ENCODE assay signal across 15 mouse cellular contexts in genomic region chr4:63742101-63742500, GRCm38 (mm10). TPM values are rescaled to one million over a fixed set of nuclear protein-coding genes. Genes with fewer than 3 reads are reported as not detected.
A peak's percentile ranks its signal among the peaks of the same experiment; 100 is the strongest.
DNase-seq lines count a peak whose midpoint lies in the region; ATAC-seq and TF ChIP-seq lines count a peak whose summit lies in the region.
"Had no signal": no experiment of that assay in that cellular context is flagged by ENCODE, and none has a peak within 500 bp of the region (broad histone marks: within the 10 kb centered on the region; RNA-seq: fewer than 3 reads in every experiment).

No protein-coding gene starts in this region.

- 44% methylated on average over 7 of the region's 7 CpGs for WGBS in heart, postnatal 0 days
- WGBS in heart, embryonic 11.5 days (ENCODE audit: insufficient replicate concordance) = 55% methylated on average over 7 of the region's 7 CpGs
- 64% methylated on average over 7 of the region's 7 CpGs for WGBS in limb, embryonic 10.5 days
- 72% methylated on average over 7 of the region's 7 CpGs for whole genome bisulfite sequencing in forebrain, embryonic 11.5 days

- peaks cover 13% of the 10 kb centered on the region; the same call in 1 of the 2 replicates for H3K4me1 ChIP-seq in heart, postnatal 0 days (ENCODE audit: control insufficient read depth, insufficient read depth)
- H3K4me1 ChIP-seq in heart, embryonic 11.5 days (ENCODE audit: control insufficient read depth, insufficient read depth, low read length) = no peaks in the 10 kb centered on the region
- H3K4me1 ChIP-seq in limb, embryonic 10.5 days = peaks cover 31% of the 10 kb centered on the region
- H3K4me1 ChIP-seq in forebrain, embryonic 11.5 days (replicated peaks; ENCODE audit: control insufficient read depth, insufficient read depth, low read length) = no peaks in the 10 kb centered on the region

- no peaks in the 10 kb centered on the region for H3K9me3 ChIP-seq in heart, postnatal 0 days (replicated peaks; ENCODE audit: control insufficient read depth, low read length)
- no peaks in the 10 kb centered on the region for H3K9me3 ChIP-seq in heart, embryonic 11.5 days (replicated peaks; ENCODE audit: control insufficient read depth, low read length)
- H3K9me3 ChIP-seq in limb, embryonic 10.5 days (replicated peaks) = no peaks in the 10 kb centered on the region
- H3K9me3 ChIP-seq in forebrain, embryonic 11.5 days (ENCODE audit: control insufficient read depth, low read length) = no peaks in the 10 kb centered on the region
- H3K9me3 ChIP-seq: heart, embryonic 10.5 days; hindbrain, embryonic 12.5 days had no signal

- H3K4me2 ChIP-seq in heart, postnatal 0 days (ENCODE audit: low read depth, low read length) = no peak overlapping the region
- no peak overlapping the region for H3K4me2 ChIP-seq in heart, embryonic 11.5 days
- H3K4me2 ChIP-seq in forebrain, embryonic 11.5 days (ENCODE audit: low read depth, low read length, severe bottlenecking) = no peak overlapping the region
- H3K4me2 ChIP-seq: hindbrain, embryonic 12.5 days had no signal

- TF ChIP-seq EP300 in heart, postnatal 0 days (IDR thresholded peaks at IDR 0.05; ENCODE audit: low read depth) = no peak

- H3K4me3 ChIP-seq in heart, postnatal 0 days (ENCODE audit: low read depth, low read length) = no peak overlapping the region
- H3K4me3 ChIP-seq in heart, embryonic 11.5 days (ENCODE audit: low read depth, low read length) = no peak overlapping the region
- no peak overlapping the region for H3K4me3 ChIP-seq in limb, embryonic 10.5 days
- H3K4me3 ChIP-seq in forebrain, embryonic 11.5 days (ENCODE audit: low read depth, low read length) = no peak overlapping the region
- H3K4me3 ChIP-seq: heart, embryonic 10.5 days; hindbrain, embryonic 12.5 days had no signal

- ATAC-seq in heart, postnatal 0 days (ENCODE audit: insufficient read depth, low read depth) = peak; percentile 20; the same call in 1 of the 2 replicates
- ATAC-seq in heart, embryonic 11.5 days (replicated peaks; ENCODE audit: insufficient number of reproducible peaks, low FRiP score, low TSS enrichment) = no peak
- ATAC-seq in forebrain, embryonic 11.5 days (replicated peaks; ENCODE audit: low FRiP score) = no peak
- ATAC-seq: activated CD4-positive, CD25-positive, alpha-beta regulatory T cell, adult 4 months had no signal

- no peak for DNase-seq in heart, postnatal 0 days (ENCODE audit: low spot score)
- peak; percentile 38 for DNase-seq in fibroblast of lung, adult 2 months (ENCODE audit: low read depth)
- DNase-seq in limb, embryonic 10.5 days (ENCODE audit: low spot score) = peak; percentile 37
- DNase-seq in lung, postnatal 14 days = peak; percentile 30
- no peak for DNase-seq in cerebellum, adult 11-12 months
- no peak for DNase-seq in frontal cortex, postnatal 25 days (ENCODE audit: low spot score in 2 of 2)
- DNase-seq in forebrain, embryonic 11.5 days (ENCODE audit: low spot score) = no peak
- DNase-seq: midbrain, embryonic 14.5 days had no signal

- peaks cover 8% of the 10 kb centered on the region; the same call in 1 of the 2 replicates for H3K27me3 ChIP-seq in heart, postnatal 0 days (ENCODE audit: control insufficient read depth, insufficient read depth, low read length)
- no peaks in the 10 kb centered on the region for H3K27me3 ChIP-seq in heart, embryonic 11.5 days (ENCODE audit: control insufficient read depth, insufficient read depth, low read length)
- no peaks in the 10 kb centered on the region for H3K27me3 ChIP-seq in limb, embryonic 10.5 days (ENCODE audit: low read depth, poor library complexity, severe bottlenecking)
- no peaks in the 10 kb centered on the region for H3K27me3 ChIP-seq in forebrain, embryonic 11.5 days (ENCODE audit: control insufficient read depth, insufficient read depth, low read length)
- H3K27me3 ChIP-seq: hindbrain, embryonic 12.5 days had no signal

- H3K36me3 ChIP-seq in heart, postnatal 0 days (replicated peaks; ENCODE audit: control insufficient read depth, insufficient read depth, low read length) = no peaks in the 10 kb centered on the region
- no peaks in the 10 kb centered on the region for H3K36me3 ChIP-seq in heart, embryonic 11.5 days (ENCODE audit: control insufficient read depth, insufficient read depth, low read length)
- no peaks in the 10 kb centered on the region for H3K36me3 ChIP-seq in limb, embryonic 10.5 days
- H3K36me3 ChIP-seq in forebrain, embryonic 11.5 days (ENCODE audit: control insufficient read depth, insufficient read depth, low read length) = no peaks in the 10 kb centered on the region
- H3K36me3 ChIP-seq: heart, embryonic 10.5 days; hindbrain, embryonic 12.5 days had no signal

- TF ChIP-seq CTCF in heart, postnatal 0 days (IDR thresholded peaks at IDR 0.05; ENCODE audit: low read depth) = no peak

- no peak overlapping the region for H3K27ac ChIP-seq in heart, postnatal 0 days (ENCODE audit: low read depth)
- no peak overlapping the region for H3K27ac ChIP-seq in heart, embryonic 11.5 days (ENCODE audit: low read depth, low read length)
- 0 out of 2 replicates have a peak overlapping the region, but pooled peaks have one; percentile 6 for H3K27ac ChIP-seq in limb, embryonic 10.5 days
- no peak overlapping the region for H3K27ac ChIP-seq in forebrain, embryonic 11.5 days (ENCODE audit: low read depth, low read length)
- H3K27ac ChIP-seq: heart, embryonic 10.5 days; hindbrain, embryonic 12.5 days; liver, embryonic 14.5 days had no signal

- H3K9ac ChIP-seq in heart, postnatal 0 days (replicated peaks; ENCODE audit: low read depth, low read length) = no peak overlapping the region
- H3K9ac ChIP-seq in heart, embryonic 11.5 days (ENCODE audit: low read depth, low read length) = no peak overlapping the region
- no peak overlapping the region for H3K9ac ChIP-seq in forebrain, embryonic 11.5 days (ENCODE audit: low read length)
- H3K9ac ChIP-seq: hindbrain, embryonic 12.5 days; liver, embryonic 14.5 days had no signal

RNA-seq across cellular contexts. Expression of gene Tnfsf15, which starts 2.8 kb away (rescaled TPM):
- total RNA-seq in heart, postnatal 0 days (2014; rRNA removed; ENCODE audit: low replicate concordance) = not detected in 2 replicates
- polyA plus RNA-seq in heart, postnatal 0 days (2015; fragmentation: Nextera tagmentation; extraction: Ambion mirVana) = 0.03 TPM in 1 of 2 replicates, not detected in the other
- polyA plus RNA-seq in heart, embryonic 11.5 days (2014; fragmentation: Nextera tagmentation; extraction: Ambion mirVana) = 0.04 TPM in 1 of 2 replicates, not detected in the other
- polyA plus RNA-seq in limb, embryonic 10.5 days (2016; fragmentation: Nextera tagmentation; extraction: Ambion mirVana) = not detected in 2 replicates
- not detected in 2 replicates for polyA plus RNA-seq in forebrain, embryonic 11.5 days (2014; fragmentation: Nextera tagmentation; extraction: Ambion mirVana)
- total RNA-seq: layer of hippocampus, postnatal 25 days; neutrophil, adult 5-6 weeks had no signal
- polyA plus RNA-seq: midbrain, embryonic 14.5 days had no signal

Comparison
In these comparisons a context has a peak if more than half of its experiments do, and no peak if none do; other contexts are left out.
1. DNase-seq: peak in fibroblast of lung, adult 2 months (single experiment), limb, embryonic 10.5 days (single experiment) and lung, postnatal 14 days (single experiment); none in heart, postnatal 0 days (single experiment), cerebellum, adult 11-12 months (single experiment), frontal cortex, postnatal 25 days (0 of 2) and forebrain, embryonic 11.5 days (single experiment).